Mouse (Mus musculus): Measurements from ENCODE around the gene Akna.

- TF ChIP-seq CTCF (IDR thresholded peaks at IDR 0.05; ENCODE audit: extremely low read depth, insufficient read length, insufficient replicate concordance, low read depth, low read length) (peak; percentile 56; the same call in 1 of the 2 replicates), POLR2A (IDR thresholded peaks at IDR 0.05; ENCODE audit: low read depth, low read length) (no peak)
Observed at GRCm38 (mm10) chr4:63371890-63372289, 31.3 kb downstream of the Akna start.
